In genomic region chr13:75823201-75823600, GRCm38 (mm10) we compare ENCODE assay signal across 20 mouse cellular contexts. TPM values are rescaled to one million over a fixed set of nuclear protein-coding genes. Genes with fewer than 3 reads are reported as not detected.
DNase-seq lines count a peak whose midpoint lies in the region; ATAC-seq lines count a peak whose summit lies in the region.
"Had no signal": no experiment of that assay in that cellular context is flagged by ENCODE, and none has a peak within 500 bp of the region (broad histone marks: within the 10 kb centered on the region; RNA-seq: fewer than 3 reads in every experiment).

No protein-coding gene starts in this region.

- peak; percentile 53 for ATAC-seq in common myeloid progenitor, adult 5-6 weeks (replicated peaks; ENCODE audit: low read depth, poor library complexity, severe bottlenecking)
- peak; percentile 64; the same call in 1 of the 2 replicates for ATAC-seq in monocyte, adult 5-6 weeks (replicated peaks; ENCODE audit: insufficient number of reproducible peaks, low FRiP score, low TSS enrichment, poor library complexity, severe bottlenecking)
- ATAC-seq: forebrain, embryonic 13.5 days; midbrain, embryonic 13.5 days had no signal

- peak; percentile 67 for DNase-seq in 416B (ENCODE audit: low read depth)
- peak; percentile 51 for DNase-seq in A20 (ENCODE audit: low read depth, low spot score)
- no peak for DNase-seq in adrenal gland, postnatal 4 days (ENCODE audit: low spot score in 2 of 2)
- DNase-seq in neural tube, embryonic 10.5 days (ENCODE audit: extremely low spot score, low spot score): no peak
- DNase-seq: adrenal gland, postnatal 14 days; cerebellum, adult 2 months; cerebellum, postnatal 14 days; gastrocnemius, postnatal 25 days; heart, adult 2 months; kidney, adult 2 months; kidney, postnatal 4 days; layer of hippocampus, postnatal 36 days; left cerebral cortex, postnatal 4 days; liver, embryonic 13.5 days; lung, adult 2 months; lung, postnatal 14 days had no signal

RNA-seq across cellular contexts. Expression of gene Glrx, which starts 16.5 kb away (rescaled TPM):
- total RNA-seq in common myeloid progenitor, adult 5-6 weeks (2017): 45.2 and 62.7 TPM in 2 replicates
- 11.9 to 36.7 TPM (median 19.7 TPM) in 3 replicates for total RNA-seq in monocyte, adult 5-6 weeks (2017)
- total RNA-seq in adrenal gland, postnatal 4 days (2021): 10 to 100 TPM; 26.9 to 28.1 TPM

Comparison
In these comparisons a context has a peak if more than half of its experiments do, and no peak if none do; other contexts are left out.
1. DNase-seq: peak in 416B (single experiment) and A20 (single experiment); none in adrenal gland, postnatal 4 days (0 of 2) and neural tube, embryonic 10.5 days (single experiment).